Mouse (Mus musculus): ENCODE results near the gene Slc35f5.

DNA sequence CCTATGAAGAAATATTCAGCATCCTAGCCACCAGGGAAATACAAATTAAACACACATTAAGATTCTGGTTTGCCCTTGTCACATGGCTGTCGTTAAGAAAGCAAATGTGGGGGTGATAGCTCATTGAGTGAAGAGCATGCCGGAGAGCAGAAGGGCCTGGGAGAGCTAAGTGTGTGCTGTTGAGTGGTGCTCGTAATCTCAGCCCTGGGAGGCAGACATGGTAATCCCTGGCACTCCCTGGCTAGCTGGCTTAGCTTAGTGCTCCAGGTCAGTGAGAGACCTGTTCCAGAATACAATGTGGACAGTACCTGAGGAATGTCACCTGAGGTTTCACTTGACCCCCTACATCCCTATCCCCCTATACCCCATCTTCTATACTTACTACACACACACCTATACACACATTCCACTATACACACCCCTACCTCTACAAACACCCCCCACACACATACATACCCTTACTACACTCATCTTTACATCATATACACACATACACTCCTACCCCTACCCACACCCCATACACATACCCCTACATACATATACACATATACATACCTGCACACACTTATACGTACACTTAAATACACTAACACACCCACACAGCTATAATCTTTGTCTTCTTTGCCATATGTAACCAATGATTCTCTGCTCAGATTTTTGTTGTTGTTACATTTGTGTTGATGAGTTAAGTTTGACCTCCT lies 64.1 kb downstream of the Slc35f5 start:
- no peak for TF ChIP-seq TCF12 (IDR thresholded peaks at IDR 0.05; ENCODE audit: insufficient read depth, poor library complexity, severe bottlenecking)
- no peak for TF ChIP-seq POLR2A (IDR thresholded peaks at IDR 0.05; ENCODE audit: insufficient read length, low read depth)
- no peak for TF ChIP-seq CEBPB (IDR thresholded peaks at IDR 0.05; ENCODE audit: insufficient read depth, poor library complexity, severe bottlenecking)
- no peak for TF ChIP-seq POLR2AphosphoS2 (IDR thresholded peaks at IDR 0.05; ENCODE audit: insufficient read length, low read depth)
- no peak for TF ChIP-seq MAX (IDR thresholded peaks at IDR 0.05; ENCODE audit: low read depth)
- TF ChIP-seq MYOG (IDR thresholded peaks at IDR 0.05; ENCODE audit: control insufficient read depth in 1 of 3, insufficient read depth in 1 of 3, insufficient read length in 2 of 3, low read depth in 2 of 3): no peak
- no peak for TF ChIP-seq E2F4 (IDR thresholded peaks at IDR 0.05; ENCODE audit: insufficient read depth)
- no peak for TF ChIP-seq USF1 (IDR thresholded peaks at IDR 0.05; ENCODE audit: low read depth)
- TF ChIP-seq MYOD1 (IDR thresholded peaks at IDR 0.05; ENCODE audit: control insufficient read depth in 1 of 3, insufficient read length in 2 of 3, low read depth in 2 of 3): no peak

Measured in myocyte (in vitro differentiated cells).